Mouse (Mus musculus) liver, embryonic 14.5 days (tissue): ENCODE measurements around the gene Atp8a2.

Source experiments
- CTCF ChIP-seq: IDR thresholded peaks from 2 replicates; pipeline ENCODE4 v1.5.1; 2016; ENCODE audit warnings: antibody characterized with exemption, low read depth, control low read depth
- EP300 ChIP-seq: IDR thresholded peaks from 2 replicates; pipeline ENCODE4 v1.6.1; 2016; ENCODE audit warnings: antibody characterized with exemption, low read depth

DNA sequence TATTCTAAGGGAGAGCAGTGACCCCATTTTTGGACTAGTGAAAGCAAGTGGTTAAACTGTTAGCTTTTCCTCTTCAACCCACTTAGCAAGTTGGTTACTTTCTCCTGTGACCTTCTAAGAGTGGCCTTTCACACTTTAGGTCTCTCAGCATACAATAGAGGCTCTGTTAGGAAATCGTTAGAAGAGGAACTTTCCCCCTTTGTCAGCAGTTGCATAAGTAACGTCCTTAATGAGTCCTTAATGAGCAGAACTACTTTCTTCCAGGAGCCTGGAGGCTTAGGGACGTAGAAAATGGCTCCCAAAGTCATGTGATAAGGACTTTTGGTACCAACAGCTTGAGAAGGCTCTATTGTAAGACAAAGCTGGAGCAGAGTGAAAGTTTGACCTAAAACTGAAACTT lies 434.8 kb downstream of the Atp8a2 start:
- TF ChIP-seq CTCF (no peak), EP300 (no peak)
